Mouse (Mus musculus): ENCODE results near the gene Hoxa9. TPM values are rescaled to one million over a fixed set of nuclear protein-coding genes. Genes with fewer than 3 reads are reported as not detected.

The Hoxa9 gene
- polyA plus RNA-seq, 1 experiment, result not detected

DNA sequence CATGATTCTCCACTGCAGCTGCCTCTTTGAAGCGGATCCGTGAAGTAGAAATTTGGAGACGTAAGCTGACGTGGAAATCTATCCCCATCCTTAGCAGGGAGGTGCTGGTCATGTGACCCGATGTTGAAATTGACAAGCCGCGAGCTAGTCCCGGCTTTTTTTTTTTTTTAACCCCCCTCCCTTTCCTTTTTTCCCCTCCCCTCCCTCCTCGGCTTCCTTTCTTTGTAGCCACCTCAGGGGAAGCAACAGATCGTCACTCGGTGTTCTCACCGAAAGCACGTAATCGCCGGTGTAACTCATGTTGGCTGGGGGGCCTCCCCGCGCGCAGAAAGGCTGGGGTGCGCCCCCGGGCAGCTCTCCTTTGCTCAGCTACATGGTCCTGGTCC, 14.9 kb upstream of the Hoxa9 start, which contains the start of gene Hoxa11:
TSS of gene Hoxa11 (minus strand) at position 54 of the 386 bp plus-strand sequence.
- peak within 1 kb of the TSS; percentile 11; the same call in 1 of the 2 replicates for H3K4me3 ChIP-seq (ENCODE audit: insufficient read depth, low read length)
- no peak for TF ChIP-seq POLR2A (IDR thresholded peaks at IDR 0.05; ENCODE audit: borderline replicate concordance, low read depth, low read length)
- no peak for TF ChIP-seq CTCF (IDR thresholded peaks at IDR 0.05; ENCODE audit: low read depth, low read length)
- no peak within 1 kb of the TSS for H3K27ac ChIP-seq (ENCODE audit: insufficient read depth, low read depth, low read length)
- no peaks in the 10 kb centered on the region for H3K4me1 ChIP-seq (ENCODE audit: control insufficient read depth, insufficient read depth, low read length)

- TF ChIP-seq POLR2A (IDR thresholded peaks at IDR 0.05; ENCODE audit: borderline replicate concordance, low read depth, low read length) (no peak), CTCF (IDR thresholded peaks at IDR 0.05; ENCODE audit: low read depth, low read length) (no peak)
- Histone ChIP-seq H3K27ac (ENCODE audit: insufficient read depth, low read depth, low read length) (no peak overlapping the region), H3K4me3 (ENCODE audit: insufficient read depth, low read length) (no peak overlapping the region), H3K4me1 (ENCODE audit: control insufficient read depth, insufficient read depth, low read length) (no peaks in the 10 kb centered on the region; the same call in 1 of the 2 replicates)
These were observed 14.3 kb upstream of the Hoxa9 start for GRCm38 (mm10) chr6:52245040-52245756.

- Histone ChIP-seq H3K4me1 (ENCODE audit: control insufficient read depth, insufficient read depth, low read length) (no peaks in the 10 kb centered on the region; the same call in 1 of the 2 replicates), H3K4me3 (ENCODE audit: insufficient read depth, low read length) (no peak overlapping the region), H3K27ac (ENCODE audit: insufficient read depth, low read depth, low read length) (no peak overlapping the region)
- TF ChIP-seq CTCF (IDR thresholded peaks at IDR 0.05; ENCODE audit: low read depth, low read length) (no peak), POLR2A (IDR thresholded peaks at IDR 0.05; ENCODE audit: borderline replicate concordance, low read depth, low read length) (no peak)
These were observed 13.7 kb upstream of the Hoxa9 start for GRCm38 (mm10) chr6:52244471-52245039.

DNA sequence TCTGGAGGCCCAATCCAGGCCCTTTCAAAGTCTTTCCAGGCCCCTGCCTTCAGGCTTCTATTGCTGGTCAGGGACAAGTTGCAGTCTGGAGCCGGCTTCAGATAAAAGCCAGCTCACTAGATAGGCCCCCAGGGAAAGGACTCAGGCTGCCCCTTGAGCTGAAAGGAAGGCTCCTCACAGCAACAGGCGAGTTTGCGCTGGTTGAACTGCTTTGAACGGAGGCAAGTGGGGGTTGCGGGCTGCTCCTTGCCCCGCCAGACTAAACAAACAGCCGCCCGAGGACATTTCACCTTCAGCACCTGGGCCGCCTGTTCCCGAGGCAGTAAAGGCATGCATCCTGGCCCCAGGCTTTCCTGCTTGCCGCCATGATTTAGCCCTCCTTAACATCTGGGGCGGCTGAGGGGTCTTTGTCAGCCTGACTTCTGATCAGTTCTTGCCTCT, 12.8 kb upstream of the Hoxa9 start:
- no peak for TF ChIP-seq POLR2A (IDR thresholded peaks at IDR 0.05; ENCODE audit: borderline replicate concordance, low read depth, low read length)
- no peak for TF ChIP-seq CTCF (IDR thresholded peaks at IDR 0.05; ENCODE audit: low read depth, low read length)
- no peaks in the 10 kb centered on the region; the same call in 1 of the 2 replicates for H3K4me1 ChIP-seq (ENCODE audit: control insufficient read depth, insufficient read depth, low read length)
- no peak overlapping the region for H3K27ac ChIP-seq (ENCODE audit: insufficient read depth, low read depth, low read length)
- no peak overlapping the region for H3K4me3 ChIP-seq (ENCODE audit: insufficient read depth, low read length)

- H3K27ac ChIP-seq (ENCODE audit: insufficient read depth, low read depth, low read length), result no peak overlapping the region
- H3K4me3 ChIP-seq (ENCODE audit: insufficient read depth, low read length), result no peak overlapping the region
- no peaks in the 10 kb centered on the region; the same call in 1 of the 2 replicates for H3K4me1 ChIP-seq (ENCODE audit: control insufficient read depth, insufficient read depth, low read length)
- TF ChIP-seq POLR2A (IDR thresholded peaks at IDR 0.05; ENCODE audit: borderline replicate concordance, low read depth, low read length) (no peak), CTCF (IDR thresholded peaks at IDR 0.05; ENCODE audit: low read depth, low read length) (no peak)
These were observed 12.0 kb upstream of the Hoxa9 start for GRCm38 (mm10) chr6:52242801-52243332.

DNA sequence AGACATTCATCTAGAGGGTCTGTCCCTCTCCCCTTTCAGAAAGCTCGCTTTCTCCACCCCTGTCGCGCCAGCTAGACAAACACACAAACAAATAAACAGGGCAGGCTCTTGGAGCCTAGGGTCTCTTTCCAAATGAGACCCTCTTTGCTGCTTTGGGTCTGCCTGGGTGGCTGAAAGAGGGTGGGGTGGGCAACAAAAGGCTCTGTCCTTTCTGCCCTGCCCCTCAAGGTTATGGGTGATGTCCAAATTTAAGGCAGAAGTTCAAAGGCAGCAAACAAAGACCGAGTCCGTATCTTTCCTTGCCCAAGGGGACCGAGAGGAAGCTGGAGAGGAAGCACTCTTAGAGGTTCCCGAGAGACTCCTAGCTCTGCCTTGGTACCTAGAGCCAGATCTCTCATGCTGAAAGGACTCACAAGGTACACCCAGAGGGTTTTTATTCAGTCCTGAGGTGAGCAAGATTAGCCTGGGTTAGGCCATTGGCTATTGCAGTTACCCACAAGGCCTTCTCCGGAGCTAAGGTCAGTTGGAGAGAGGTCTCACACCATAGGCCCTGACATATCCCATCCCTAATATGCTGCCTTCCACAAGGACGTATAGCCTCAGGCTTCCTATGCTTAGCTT, 10.2 kb upstream of the Hoxa9 start:
- TF ChIP-seq POLR2A (IDR thresholded peaks at IDR 0.05; ENCODE audit: borderline replicate concordance, low read depth, low read length) (no peak), CTCF (IDR thresholded peaks at IDR 0.05; ENCODE audit: low read depth, low read length) (no peak)
- Histone ChIP-seq H3K27ac (ENCODE audit: insufficient read depth, low read depth, low read length) (no peak overlapping the region), H3K4me3 (ENCODE audit: insufficient read depth, low read length) (no peak overlapping the region), H3K4me1 (ENCODE audit: control insufficient read depth, insufficient read depth, low read length) (no peaks in the 10 kb centered on the region; the same call in 1 of the 2 replicates)

DNA sequence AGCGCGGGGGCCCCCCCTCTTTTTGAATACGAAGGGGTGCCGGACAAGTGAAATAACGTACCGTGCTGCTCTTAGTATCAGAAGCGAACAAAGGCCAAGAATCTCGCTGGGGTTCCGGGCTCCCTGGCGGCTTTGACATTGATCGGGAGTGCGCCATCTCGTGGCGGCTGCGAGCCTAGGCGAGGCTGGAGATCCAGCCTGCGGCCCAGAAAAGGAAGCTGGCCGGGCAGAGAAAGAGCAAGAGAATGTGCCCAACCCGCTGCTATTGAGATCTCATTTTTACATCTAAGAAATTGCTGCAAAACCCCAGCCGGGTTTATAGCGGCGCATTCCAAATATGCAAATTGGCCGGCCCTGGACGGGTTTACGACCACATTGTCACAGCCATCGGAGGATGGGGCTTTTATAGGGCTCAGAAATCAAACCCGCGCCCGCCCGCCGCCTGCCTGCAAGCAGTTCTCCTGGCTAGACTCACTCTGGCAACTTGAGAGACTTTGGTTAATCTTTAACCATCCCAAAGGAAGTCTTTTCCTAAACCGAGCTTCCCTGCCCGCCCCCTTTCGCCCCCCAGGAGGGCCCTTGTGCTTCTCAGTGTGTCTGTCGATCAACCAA, 9.6 kb upstream of the Hoxa9 start, which contains the start of gene Hoxa10:
TSS of gene Hoxa10 (minus strand) at position 466 of the 612 bp plus-strand sequence.
- no peaks in the 10 kb centered on the region; the same call in 1 of the 2 replicates for H3K4me1 ChIP-seq (ENCODE audit: control insufficient read depth, insufficient read depth, low read length)
- H3K27ac ChIP-seq (ENCODE audit: insufficient read depth, low read depth, low read length), result no peak within 1 kb of the TSS
- TF ChIP-seq CTCF (IDR thresholded peaks at IDR 0.05; ENCODE audit: low read depth, low read length) (peak; percentile 80), POLR2A (IDR thresholded peaks at IDR 0.05; ENCODE audit: borderline replicate concordance, low read depth, low read length) (no peak)
- peak within 1 kb of the TSS; percentile 37 for H3K4me3 ChIP-seq (ENCODE audit: insufficient read depth, low read length)

GRCm38 (mm10) chr6:52239625-52240388, 8.9 kb upstream of the Hoxa9 start:
- Histone ChIP-seq H3K27ac (ENCODE audit: insufficient read depth, low read depth, low read length) (no peak overlapping the region), H3K4me1 (ENCODE audit: control insufficient read depth, insufficient read depth, low read length) (no peaks in the 10 kb centered on the region; the same call in 1 of the 2 replicates), H3K4me3 (ENCODE audit: insufficient read depth, low read length) (peak overlapping the region; percentile 37)
- TF ChIP-seq CTCF (IDR thresholded peaks at IDR 0.05; ENCODE audit: low read depth, low read length), result no peak
- TF ChIP-seq POLR2A (IDR thresholded peaks at IDR 0.05; ENCODE audit: borderline replicate concordance, low read depth, low read length), result no peak

- Histone ChIP-seq H3K27ac (ENCODE audit: insufficient read depth, low read depth, low read length) (no peak overlapping the region), H3K4me1 (ENCODE audit: control insufficient read depth, insufficient read depth, low read length) (no peaks in the 10 kb centered on the region; the same call in 1 of the 2 replicates), H3K4me3 (ENCODE audit: insufficient read depth, low read length) (no peak overlapping the region)
These were observed 8.1 kb upstream of the Hoxa9 start for GRCm38 (mm10) chr6:52238976-52239375.

More at GRCm38 (mm10) chr6:52238976-52239375, 8.1 kb upstream of the Hoxa9 start:
- TF ChIP-seq POLR2A (IDR thresholded peaks at IDR 0.05; ENCODE audit: borderline replicate concordance, low read depth, low read length) (no peak), CTCF (IDR thresholded peaks at IDR 0.05; ENCODE audit: low read depth, low read length) (no peak)

Data from bone marrow macrophage, adult 2 months (primary cell).